Mouse (Mus musculus) limb, embryonic 11.5 days (tissue): ENCODE data around the gene Gm5868. TPM values are rescaled to one million over a fixed set of nuclear protein-coding genes. Genes with fewer than 3 reads are reported as not detected.

Experiments
- ATAC-seq: fragments of 200-750 bp; cut with Nextera tagmentation; 2 replicates; pipeline ENCODE4 v1.8.0; 2017; ENCODE audit warnings: low read depth; ENCODE audit not compliant: insufficient number of reproducible peaks, low FRiP score, low TSS enrichment
- DNase-seq: peaks from one replicate; pipeline ENCODE4 v3.0.0-alpha.2; 2015; ENCODE audit warnings: low spot score
- H3K27ac ChIP-seq: fragments of 300-500 bp; sonication (generic); replicated peaks from 2 replicates; pipeline ENCODE4 v1.5.1; 2014; ENCODE audit warnings: low read depth, mild to moderate bottlenecking, low read length
- H3K27me3 ChIP-seq: fragments of 300-500 bp; sonication (generic); 2 replicates; pipeline ENCODE4 v1.6.1; 2014; ENCODE audit warnings: mild to moderate bottlenecking, low read length, mixed read lengths; ENCODE audit not compliant: control insufficient read depth, insufficient read depth
- H3K36me3 ChIP-seq: fragments of 300-500 bp; sonication (generic); 2 replicates; pipeline ENCODE4 v1.6.1; 2014; ENCODE audit warnings: mild to moderate bottlenecking, low read length, moderate library complexity, mixed read lengths; ENCODE audit not compliant: control insufficient read depth, insufficient read depth
- H3K4me1 ChIP-seq: fragments of 300-500 bp; sonication (generic); 2 replicates; pipeline ENCODE4 v1.6.1; 2014; ENCODE audit warnings: low read length, mixed read lengths; ENCODE audit not compliant: control insufficient read depth, insufficient read depth
- H3K4me2 ChIP-seq: fragments of 300-500 bp; sonication (generic); 2 replicates; pipeline ENCODE4 v1.6.1; 2014; ENCODE audit warnings: low read depth, mild to moderate bottlenecking, moderate library complexity; ENCODE audit not compliant: severe bottlenecking
- H3K4me3 ChIP-seq: fragments of 300-500 bp; sonication (generic); 2 replicates; pipeline ENCODE4 v1.5.1; 2014; ENCODE audit warnings: low read depth, low read length
- H3K9ac ChIP-seq: fragments of 300-500 bp; sonication (generic); 2 replicates; pipeline ENCODE4 v1.6.1; 2014; ENCODE audit warnings: mild to moderate bottlenecking, low read length
- H3K9me3 ChIP-seq: fragments of 300-500 bp; sonication (generic); 2 replicates; pipeline ENCODE4 v1.6.1; 2016; ENCODE audit warnings: low read length; ENCODE audit not compliant: control insufficient read depth
- WGBS: fragments of 180-500 bp; shearing (Covaris S2); extraction: QIAGEN DNeasy Blood & Tissue Kit; methylation state at CpG from one replicate; pipeline ENCODE4 v1.1.7; 2014; 5-methylcytosine and 5-hydroxymethylcytosine counted together
- polyA plus RNA-seq: library from polyadenylated mRNA; unstranded; fragments of >200 nt; fragmentation: Nextera tagmentation; extraction: Ambion mirVana; gene quantifications from 2 replicates; pipeline ENCODE4 v1.2.1, GENCODE M21; 2014

Gm5868 gene
- polyA plus RNA-seq, 1 experiment from 2014 or later: 0.81 TPM

DNA sequence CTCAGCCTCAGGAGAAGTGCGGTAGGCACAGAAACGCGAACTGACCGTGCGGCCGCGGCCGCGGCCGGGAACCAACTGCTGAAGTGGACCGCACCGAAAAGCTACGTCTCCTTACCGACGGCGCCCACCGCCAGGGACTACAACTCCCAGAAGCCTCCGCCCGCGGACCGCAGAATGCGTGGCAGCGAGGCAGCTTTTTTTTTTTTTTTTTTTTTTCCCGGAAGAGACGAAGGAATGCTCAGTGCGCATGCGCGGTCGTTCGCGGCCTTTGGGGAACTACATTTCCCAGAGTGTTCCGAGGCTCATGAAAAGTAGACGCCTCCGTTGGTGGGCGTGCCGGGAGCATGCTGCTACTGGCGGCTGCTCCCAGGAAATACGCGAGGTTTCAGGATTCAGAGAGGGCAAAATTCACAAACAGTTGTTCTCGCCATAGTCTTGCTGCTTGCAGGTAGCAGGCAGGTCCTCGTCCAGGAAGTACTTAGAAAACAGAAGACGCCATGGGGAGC lies 27.8 kb downstream of the Gm5868 start, which contains the start of gene Nfxl1:
TSS of gene Nfxl1 (minus strand) at position 141 of the 506 bp plus-strand sequence.
- ATAC-seq (peak; percentile 96), DNase-seq (peak; percentile 99)
- Histone ChIP-seq H3K36me3 (no peaks in the 10 kb centered on the region), H3K9ac (peak within 1 kb of the TSS; percentile 95), H3K27ac (peak within 1 kb of the TSS; percentile 47; the same call in 1 of the 2 replicates), H3K4me2 (peak within 1 kb of the TSS; percentile 82), H3K4me1 (no peaks in the 10 kb centered on the region), H3K9me3 (no peaks in the 10 kb centered on the region), H3K4me3 (peak within 1 kb of the TSS; percentile 95), H3K27me3 (no peaks in the 10 kb centered on the region)
- WGBS: under 1% methylated on average over 42 of the region's 42 CpGs

DNA sequence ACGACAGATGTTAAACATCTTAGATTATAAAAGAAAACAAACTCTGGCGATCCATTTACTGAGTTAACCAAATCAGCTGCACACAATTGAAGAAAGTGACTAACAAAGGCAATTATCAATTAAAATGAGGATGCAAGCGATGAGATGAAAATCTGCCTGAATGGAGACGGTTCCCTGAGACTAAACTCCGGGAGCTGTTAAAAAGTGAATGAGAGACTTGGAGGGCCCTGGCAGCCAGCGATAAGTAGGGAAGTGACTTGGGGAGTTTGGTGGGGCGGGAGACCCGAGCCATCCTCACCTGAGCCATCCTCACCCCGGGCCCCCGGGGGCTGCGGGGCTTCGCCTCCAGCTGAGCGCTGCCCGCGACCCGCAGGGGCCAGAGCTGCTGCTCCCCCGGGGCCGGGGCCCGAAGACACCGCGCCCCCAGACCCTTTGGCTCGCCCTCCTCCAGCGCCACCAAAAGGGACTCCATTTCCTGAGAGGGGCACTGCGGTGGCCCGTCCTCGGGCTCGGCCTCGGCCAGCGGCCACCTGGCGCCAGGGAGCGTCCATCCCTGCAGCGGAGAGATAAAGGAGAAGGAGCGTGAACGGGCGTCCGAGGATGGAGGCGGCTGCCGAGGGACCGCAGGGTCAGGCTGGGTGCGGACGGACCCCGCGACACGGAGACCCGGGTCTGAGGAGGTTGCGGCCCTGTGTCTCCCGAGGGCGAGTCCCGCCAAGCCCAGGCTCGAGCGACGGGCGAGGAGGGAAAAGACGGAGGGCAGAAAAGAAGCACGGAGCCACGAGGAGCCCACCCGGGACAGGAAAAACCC lies 28.4 kb downstream of the Gm5868 start:
- Histone ChIP-seq H3K36me3 (no peaks in the 10 kb centered on the region), H3K4me3 (peak overlapping the region; percentile 95), H3K9me3 (no peaks in the 10 kb centered on the region), H3K9ac (peak overlapping the region; percentile 95), H3K27me3 (no peaks in the 10 kb centered on the region), H3K27ac (peak overlapping the region; percentile 47; the same call in 1 of the 2 replicates), H3K4me1 (no peaks in the 10 kb centered on the region), H3K4me2 (peak overlapping the region; percentile 82)
- under 1% methylated on average over 52 of the region's 57 CpGs for WGBS
- ATAC-seq (peak; percentile 70), DNase-seq (no peak)

DNA sequence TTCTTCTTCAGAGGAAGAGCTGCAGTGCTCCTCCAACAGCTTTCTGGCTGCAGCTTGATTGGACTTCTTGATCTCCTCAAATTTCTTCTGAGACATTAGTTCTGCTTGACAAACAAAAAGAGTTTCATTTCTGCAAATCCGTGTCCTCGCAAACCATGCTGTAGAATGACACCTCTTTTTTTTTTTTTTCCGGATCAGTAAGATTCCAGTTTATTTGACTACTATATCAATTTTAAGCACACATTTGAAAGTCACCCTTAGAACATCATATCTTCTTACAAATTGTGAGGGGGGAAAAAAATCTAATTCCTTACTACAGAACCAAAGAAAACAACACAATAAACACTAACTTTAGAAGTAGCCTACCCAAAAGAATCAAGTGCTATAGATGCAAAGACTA lies 31.1 kb downstream of the Gm5868 start:
- Histone ChIP-seq H3K27me3 (no peaks in the 10 kb centered on the region), H3K4me2 (no peak overlapping the region), H3K4me3 (no peak overlapping the region), H3K9ac (no peak overlapping the region), H3K36me3 (no peaks in the 10 kb centered on the region), H3K27ac (no peak overlapping the region), H3K4me1 (no peaks in the 10 kb centered on the region), H3K9me3 (no peaks in the 10 kb centered on the region)
- ATAC-seq: no peak
- 91% methylated on average over 3 of the region's 3 CpGs for WGBS
- DNase-seq: no peak

DNA sequence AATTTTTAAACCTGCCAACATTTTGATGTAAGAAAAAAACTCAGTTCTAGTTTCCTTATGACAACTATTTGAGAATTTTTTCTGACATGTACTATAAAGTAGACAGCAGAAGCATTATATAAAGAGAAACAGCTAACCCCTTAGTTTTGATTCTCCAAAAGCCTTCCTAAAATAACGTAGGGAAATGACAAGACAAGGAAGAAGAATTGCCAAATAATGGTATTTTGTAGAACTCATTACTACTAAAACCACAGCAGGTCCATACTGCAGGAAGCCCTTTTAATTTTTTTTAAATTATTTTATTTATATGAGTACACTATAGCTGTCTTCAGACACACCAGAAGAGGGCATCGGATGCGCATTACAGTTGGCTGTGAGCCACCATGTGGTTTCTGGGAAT lies 36.1 kb downstream of the Gm5868 start:
- Histone ChIP-seq H3K4me2 (no peak overlapping the region), H3K36me3 (no peaks in the 10 kb centered on the region)
- 88% methylated on average over 3 of the region's 3 CpGs for WGBS

More for the DNA sequence above, 36.1 kb downstream of the Gm5868 start:
- Histone ChIP-seq H3K9ac (no peak overlapping the region), H3K4me3 (no peak overlapping the region), H3K27me3 (no peaks in the 10 kb centered on the region), H3K9me3 (no peaks in the 10 kb centered on the region), H3K27ac (no peak overlapping the region), H3K4me1 (no peaks in the 10 kb centered on the region)
- no peak for ATAC-seq
- no peak for DNase-seq

Other genes starting within 250 kb of the Gm5868 start
- 0.75 and 1.4 TPM in 2 replicates for gene Corin, start 83.1 kb downstream of the Gm5868 start, polyA plus RNA-seq
- gene Nfxl1, start 27.9 kb downstream of the Gm5868 start, polyA plus RNA-seq: 27.0 and 28.6 TPM in 2 replicates
- 0.55 and 1.3 TPM in 2 replicates for gene Zar1, start 6.3 kb downstream of the Gm5868 start, polyA plus RNA-seq
- gene Cnga1, start 56.7 kb upstream of the Gm5868 start, polyA plus RNA-seq: not detected in 2 replicates
- gene Nipal1, start 60.2 kb upstream of the Gm5868 start, polyA plus RNA-seq: 0.21 and 0.41 TPM in 2 replicates
- gene Txk, start 165.2 kb upstream of the Gm5868 start, polyA plus RNA-seq: 0.03 TPM in 1 of 2 replicates, not detected in the other